Mouse (Mus musculus) forebrain, embryonic 14.5 days (tissue): ENCODE measurements around the gene Cars2. TPM values are rescaled to one million over a fixed set of nuclear protein-coding genes. Genes with fewer than 3 reads are reported as not detected.

Source experiments
- ATAC-seq: fragments of 200-750 bp; cut with Nextera tagmentation; 2 replicates; pipeline ENCODE4 v1.8.0; 2017; ENCODE audit warnings: mild to moderate bottlenecking, moderate library complexity
- DNase-seq: peaks from one replicate; pipeline ENCODE4 v3.0.0-alpha.2; 2015; ENCODE audit warnings: low spot score
- H3K27ac ChIP-seq: fragments of 300-500 bp; sonication (generic); 2 replicates; pipeline ENCODE4 v1.5.1; 2014; ENCODE audit warnings: low read depth, mild to moderate bottlenecking, control low read depth, low read length, moderate library complexity
- H3K27me3 ChIP-seq: fragments of 300-500 bp; sonication (generic); replicated peaks from 2 replicates; pipeline ENCODE4 v1.6.1; 2014; ENCODE audit warnings: low read length, control low read depth, mixed read lengths; ENCODE audit not compliant: control insufficient read depth, insufficient read depth
- H3K36me3 ChIP-seq: fragments of 300-500 bp; sonication (generic); 2 replicates; pipeline ENCODE4 v1.6.1; 2014; ENCODE audit warnings: low read length, control low read depth; ENCODE audit not compliant: control insufficient read depth, insufficient read depth
- H3K4me1 ChIP-seq: fragments of 300-500 bp; sonication (generic); 2 replicates; pipeline ENCODE4 v1.6.1; 2014; ENCODE audit warnings: antibody characterized with exemption, low read length, control low read depth; ENCODE audit not compliant: control insufficient read depth, insufficient read depth
- H3K4me2 ChIP-seq: fragments of 300-500 bp; sonication (generic); 2 replicates; pipeline ENCODE4 v1.6.1; 2014; ENCODE audit warnings: mild to moderate bottlenecking, control low read depth, low read length
- H3K4me3 ChIP-seq: fragments of 300-500 bp; sonication (generic); 2 replicates; pipeline ENCODE4 v1.5.1; 2014; ENCODE audit warnings: low read depth, low read length, control low read depth
- H3K9ac ChIP-seq: fragments of 300-500 bp; sonication (generic); 2 replicates; pipeline ENCODE4 v1.6.1; 2014; ENCODE audit warnings: mild to moderate bottlenecking, low read length, control low read depth, moderate library complexity
- H3K9me3 ChIP-seq: fragments of 300-500 bp; sonication (generic); replicated peaks from 2 replicates; pipeline ENCODE4 v1.6.1; 2016; ENCODE audit warnings: low read length, control low read depth, mixed read lengths; ENCODE audit not compliant: control insufficient read depth
- WGBS: fragments of 180-500 bp; shearing (Covaris S2); extraction: QIAGEN DNeasy Blood & Tissue Kit; methylation state at CpG from one replicate; pipeline ENCODE4 v1.1.7; 2014; 5-methylcytosine and 5-hydroxymethylcytosine counted together
- polyA plus RNA-seq: library from polyadenylated mRNA; unstranded; fragments of >200 nt; fragmentation: Nextera tagmentation; extraction: Ambion mirVana; gene quantifications from 2 replicates; pipeline ENCODE4 v1.2.1, GENCODE M21; 2014

The Cars2 gene
- polyA plus RNA-seq: 26.0 and 30.5 TPM in 2 replicates

GRCm38 (mm10) chr8:11550281-11550948, at the start of gene Cars2:
Cars2 (minus strand) TSS chr8:11550783.
- Histone ChIP-seq H3K4me3 (peak within 1 kb of the TSS; percentile 77), H3K9me3 (no peaks in the 10 kb centered on the region)
- peak; percentile 70 for ATAC-seq

GRCm38 (mm10) chr8:11593222-11593884, 42.8 kb upstream of the Cars2 start:
- Histone ChIP-seq H3K9me3 (no peaks in the 10 kb centered on the region), H3K4me2 (no peak overlapping the region), H3K27me3 (no peaks in the 10 kb centered on the region), H3K36me3 (no peaks in the 10 kb centered on the region), H3K27ac (no peak overlapping the region), H3K9ac (no peak overlapping the region), H3K4me3 (no peak overlapping the region), H3K4me1 (no peaks in the 10 kb centered on the region)
- ATAC-seq (no peak), DNase-seq (no peak)
- WGBS: 81% methylated on average over 12 of the region's 12 CpGs

More at GRCm38 (mm10) chr8:11550281-11550948, at the start of gene Cars2:
- peak; percentile 93 for DNase-seq
- peak within 1 kb of the TSS; percentile 90 for H3K27ac ChIP-seq
- 0 out of 2 replicates have a peak, but pooled peaks cover 7% of the 10 kb centered on the region for H3K36me3 ChIP-seq
- under 1% methylated on average over 53 of the region's 53 CpGs for WGBS
- H3K27me3 ChIP-seq: no peaks in the 10 kb centered on the region
- peak within 1 kb of the TSS; percentile 87 for H3K9ac ChIP-seq
- peaks cover 12% of the 10 kb centered on the region for H3K4me1 ChIP-seq
- peak within 1 kb of the TSS; percentile 81 for H3K4me2 ChIP-seq

GRCm38 (mm10) chr8:11592296-11592695, 41.7 kb upstream of the Cars2 start:
- no peaks in the 10 kb centered on the region for H3K36me3 ChIP-seq
- no peaks in the 10 kb centered on the region for H3K27me3 ChIP-seq
- H3K4me3 ChIP-seq: no peak overlapping the region
- no peak overlapping the region for H3K4me2 ChIP-seq
- 51% methylated on average over 13 of the region's 13 CpGs for WGBS
- DNase-seq: no peak
- no peak overlapping the region for H3K9ac ChIP-seq
- H3K4me1 ChIP-seq: no peaks in the 10 kb centered on the region
- H3K9me3 ChIP-seq: no peaks in the 10 kb centered on the region
- no peak overlapping the region for H3K27ac ChIP-seq
- ATAC-seq: no peak

- Histone ChIP-seq H3K27ac (no peak overlapping the region), H3K4me3 (no peak overlapping the region), H3K36me3 (no peaks in the 10 kb centered on the region), H3K27me3 (no peaks in the 10 kb centered on the region), H3K9me3 (no peaks in the 10 kb centered on the region), H3K4me1 (no peaks in the 10 kb centered on the region), H3K9ac (no peak overlapping the region), H3K4me2 (no peak overlapping the region)
- WGBS: 93% methylated on average over 4 of the region's 4 CpGs
- DNase-seq (no peak), ATAC-seq (no peak)
These were observed 41.3 kb upstream of the Cars2 start for GRCm38 (mm10) chr8:11591837-11592236.

GRCm38 (mm10) chr8:11586374-11586745, 35.8 kb upstream of the Cars2 start:
- Histone ChIP-seq H3K9me3 (no peaks in the 10 kb centered on the region), H3K27me3 (no peaks in the 10 kb centered on the region), H3K9ac (no peak overlapping the region), H3K27ac (no peak overlapping the region), H3K36me3 (no peaks in the 10 kb centered on the region), H3K4me1 (no peaks in the 10 kb centered on the region), H3K4me2 (no peak overlapping the region), H3K4me3 (no peak overlapping the region)
- DNase-seq (no peak), ATAC-seq (no peak)
- 88% methylated on average over 2 of the region's 2 CpGs for WGBS

- H3K27ac ChIP-seq: no peak overlapping the region
- H3K4me3 ChIP-seq: no peak overlapping the region
- H3K4me1 ChIP-seq: no peaks in the 10 kb centered on the region
- no peaks in the 10 kb centered on the region for H3K9me3 ChIP-seq
- ATAC-seq (no peak), DNase-seq (no peak)
- no peaks in the 10 kb centered on the region for H3K36me3 ChIP-seq
- no peak overlapping the region for H3K9ac ChIP-seq
- no peaks in the 10 kb centered on the region for H3K27me3 ChIP-seq
- no peak overlapping the region for H3K4me2 ChIP-seq
- WGBS: 90% methylated on average over 21 of the region's 21 CpGs
These were observed 35.2 kb upstream of the Cars2 start for GRCm38 (mm10) chr8:11585513-11586373.

GRCm38 (mm10) chr8:11575604-11576384, 25.2 kb upstream of the Cars2 start:
- no peak for ATAC-seq
- no peaks in the 10 kb centered on the region for H3K36me3 ChIP-seq
- WGBS: 52% methylated on average over 16 of the region's 16 CpGs
- no peaks in the 10 kb centered on the region for H3K9me3 ChIP-seq
- H3K4me2 ChIP-seq: no peak overlapping the region
- 0 out of 2 replicates have a peak, but pooled peaks cover 3% of the 10 kb centered on the region for H3K4me1 ChIP-seq
- no peak for DNase-seq
- no peak overlapping the region for H3K4me3 ChIP-seq
- H3K27ac ChIP-seq: no peak overlapping the region
- no peaks in the 10 kb centered on the region for H3K27me3 ChIP-seq
- no peak overlapping the region for H3K9ac ChIP-seq

GRCm38 (mm10) chr8:11574911-11575603, 24.5 kb upstream of the Cars2 start:
- H3K4me2 ChIP-seq: no peak overlapping the region
- H3K36me3 ChIP-seq: no peaks in the 10 kb centered on the region
- H3K27me3 ChIP-seq: no peaks in the 10 kb centered on the region
- H3K4me3 ChIP-seq: no peak overlapping the region
- no peak overlapping the region for H3K27ac ChIP-seq
- 84% methylated on average over 9 of the region's 9 CpGs for WGBS
- DNase-seq (no peak), ATAC-seq (no peak)
- H3K9ac ChIP-seq: no peak overlapping the region
- no peaks in the 10 kb centered on the region for H3K9me3 ChIP-seq
- 0 out of 2 replicates have a peak, but pooled peaks cover 3% of the 10 kb centered on the region for H3K4me1 ChIP-seq
